Mouse (Mus musculus) macrophage (primary cell): ENCODE results near the gene Urod. TPM values are rescaled to one million over a fixed set of nuclear protein-coding genes. Genes with fewer than 3 reads are reported as not detected.

Source experiments
- H3K27ac ChIP-seq: fragments of 350-480 bp; formaldehyde crosslinking; 2 replicates; pipeline ENCODE4 v1.9.0; 2021
- H3K36me3 ChIP-seq: fragments of 350-480 bp; formaldehyde crosslinking; 2 replicates; pipeline ENCODE4 v1.9.0; 2021; ENCODE audit errors: inconsistent target
- H3K4me3 ChIP-seq: fragments of 350-480 bp; formaldehyde crosslinking; 2 replicates; pipeline ENCODE4 v1.9.0; 2021; ENCODE audit errors: inconsistent target
- H3K79me2 ChIP-seq: fragments of 350-480 bp; formaldehyde crosslinking; 2 replicates; pipeline ENCODE4 v1.9.0; 2021; ENCODE audit errors: inconsistent target
- WGBS: methylation state at CpG from one replicate; pipeline ENCODE4 v1.1.7; 2026; ENCODE audit warnings: inconsistent platforms; ENCODE audit not compliant: missing documents; 5-methylcytosine and 5-hydroxymethylcytosine counted together
- polyA plus RNA-seq: library from polyadenylated mRNA; stranded (reverse); fragments of 250-400 nt; gene quantifications from 3 replicates; pipeline ENCODE4 v1.2.4, GENCODE M21; 2018; ENCODE audit warnings: inconsistent platforms

Urod gene
- polyA plus RNA-seq, 1 experiment from 2014 or later, result 15.8 TPM

DNA sequence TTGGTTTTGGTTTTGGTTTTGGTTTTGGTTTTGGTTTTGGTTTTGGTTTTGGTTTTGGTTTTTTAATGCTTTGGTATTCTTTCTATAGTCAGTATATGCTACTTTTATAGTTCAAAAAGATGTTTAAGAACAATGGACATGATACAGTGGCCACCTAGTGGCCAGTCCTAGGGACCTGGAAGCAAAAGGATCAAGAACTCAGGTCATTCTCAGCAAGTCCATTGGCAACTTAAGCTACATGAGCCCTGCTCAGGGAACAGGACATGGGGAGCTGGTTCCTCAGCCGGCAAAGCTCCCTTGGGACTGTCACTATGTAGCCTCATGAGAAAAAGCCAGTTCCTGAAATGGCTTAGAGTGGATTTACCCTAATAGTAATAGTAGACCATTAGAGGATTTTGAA lies 42.6 kb downstream of the Urod start:
- H3K36me3 ChIP-seq, result no peaks in the 10 kb centered on the region
- no peak overlapping the region for H3K4me3 ChIP-seq
- H3K79me2 ChIP-seq, result no peaks in the 10 kb centered on the region
- 82% methylated on average over 1 of the region's 1 CpGs for WGBS
- H3K27ac ChIP-seq, result no peak overlapping the region

DNA sequence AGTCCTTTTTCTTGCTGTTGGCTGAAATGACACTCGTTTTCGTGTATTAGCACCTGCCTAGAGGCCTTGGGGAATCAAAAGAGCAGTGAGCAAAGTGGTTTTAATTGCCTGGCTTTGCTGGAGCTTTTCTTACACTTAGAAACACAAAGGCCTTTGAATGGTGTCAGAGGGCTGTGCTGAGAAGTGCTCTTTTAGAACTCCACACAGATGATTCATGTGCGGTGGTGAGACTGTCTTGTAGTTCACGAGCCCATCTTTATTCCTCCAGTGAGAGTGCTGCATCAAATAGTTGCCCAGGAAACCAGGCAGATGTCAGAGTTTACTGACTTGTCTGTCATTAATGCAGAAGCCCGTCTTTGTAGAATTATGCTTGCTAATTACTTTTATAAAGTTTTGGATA lies 50.2 kb downstream of the Urod start:
- Histone ChIP-seq H3K4me3 (no peak overlapping the region), H3K79me2 (no peaks in the 10 kb centered on the region), H3K27ac (no peak overlapping the region), H3K36me3 (no peaks in the 10 kb centered on the region)
- WGBS, result 83% methylated on average over 5 of the region's 5 CpGs

GRCm38 (mm10) chr4:116942695-116943094 lies 51.5 kb downstream of the Urod start:
- H3K4me3 ChIP-seq, result no peak overlapping the region
- H3K36me3 ChIP-seq, result no peaks in the 10 kb centered on the region
- H3K79me2 ChIP-seq, result no peaks in the 10 kb centered on the region
- no peak overlapping the region for H3K27ac ChIP-seq
- WGBS, result 95% methylated on average over 2 of the region's 2 CpGs

Other genes starting within 250 kb of the Urod start
- gene Toe1, start 186.8 kb downstream of the Urod start, polyA plus RNA-seq, result 7.1 to 13.7 TPM (median 11.5 TPM) in 3 replicates
- gene Mutyh, start 186.7 kb downstream of the Urod start, polyA plus RNA-seq, result 0.76 to 2.0 TPM (median 1.1 TPM) in 3 replicates
- gene Hpdl, start 172.7 kb downstream of the Urod start, polyA plus RNA-seq, result not detected in 3 replicates
- gene Zswim5, start 117.0 kb downstream of the Urod start, polyA plus RNA-seq, result 0.04 to 0.10 TPM in 2 of 3 replicates, not detected in the other
- gene Hectd3, start 904 bp upstream of the Urod start, polyA plus RNA-seq, result 17.8 to 24.0 TPM (median 23.6 TPM) in 3 replicates
- gene Eif2b3, start 25.0 kb upstream of the Urod start, polyA plus RNA-seq, result 7.4 to 19.3 TPM (median 11.1 TPM) in 3 replicates
- gene Ptch2, start 101.7 kb upstream of the Urod start, polyA plus RNA-seq, result not detected in 3 replicates
- 1.5 to 11.4 TPM (median 1.9 TPM) in 3 replicates for gene Btbd19, start 131.3 kb upstream of the Urod start, polyA plus RNA-seq
- 0.68 to 2.6 TPM (median 0.93 TPM) in 3 replicates for gene Tctex1d4, start 132.4 kb upstream of the Urod start, polyA plus RNA-seq
- 1.5 to 7.7 TPM (median 2.0 TPM) in 3 replicates for gene Plk3, start 139.6 kb upstream of the Urod start, polyA plus RNA-seq
- 353 to 1,289 TPM (median 973 TPM) in 3 replicates for gene Rps8, start 161.8 kb upstream of the Urod start, polyA plus RNA-seq
- gene Kif2c, start 188.2 kb upstream of the Urod start, polyA plus RNA-seq, result 0.26 to 3.5 TPM (median 2.9 TPM) in 3 replicates